Mouse (Mus musculus) cerebellum, adult 18-20 months (tissue): ENCODE results near the gene Ferd3l.

Experiments used
- DNase-seq, 2 experiments: peaks; one replicate each; pipeline ENCODE4 v3.0.0; 2021

The Ferd3l gene

GRCm38 (mm10) chr12:33965661-33966360 lies 37.6 kb downstream of the Ferd3l start:
- no peak for DNase-seq

GRCm38 (mm10) chr12:33966490-33967415 lies 38.5 kb downstream of the Ferd3l start:
- DNase-seq: no peak

DNA sequence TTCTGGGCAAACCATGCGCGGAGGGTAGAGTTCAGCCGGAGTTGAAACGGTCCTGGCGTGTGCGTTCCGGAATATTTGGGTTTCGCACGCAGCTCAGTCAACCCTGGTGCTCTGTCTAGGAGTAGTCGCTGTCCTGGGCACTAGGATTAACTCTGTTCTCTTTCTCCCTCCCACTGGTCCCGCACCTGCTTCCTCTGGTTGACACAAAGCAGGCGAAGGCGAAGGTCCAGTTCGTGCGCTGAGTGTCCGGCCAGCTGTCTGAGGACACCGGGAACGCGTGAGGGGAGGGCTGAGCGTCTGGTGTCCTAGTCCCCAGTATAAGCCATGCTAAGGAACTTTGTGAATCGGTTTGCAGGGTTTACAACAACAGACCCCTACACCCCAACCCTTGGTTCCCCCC lies 39.3 kb downstream of the Ferd3l start:
- DNase-seq: no peak

DNA sequence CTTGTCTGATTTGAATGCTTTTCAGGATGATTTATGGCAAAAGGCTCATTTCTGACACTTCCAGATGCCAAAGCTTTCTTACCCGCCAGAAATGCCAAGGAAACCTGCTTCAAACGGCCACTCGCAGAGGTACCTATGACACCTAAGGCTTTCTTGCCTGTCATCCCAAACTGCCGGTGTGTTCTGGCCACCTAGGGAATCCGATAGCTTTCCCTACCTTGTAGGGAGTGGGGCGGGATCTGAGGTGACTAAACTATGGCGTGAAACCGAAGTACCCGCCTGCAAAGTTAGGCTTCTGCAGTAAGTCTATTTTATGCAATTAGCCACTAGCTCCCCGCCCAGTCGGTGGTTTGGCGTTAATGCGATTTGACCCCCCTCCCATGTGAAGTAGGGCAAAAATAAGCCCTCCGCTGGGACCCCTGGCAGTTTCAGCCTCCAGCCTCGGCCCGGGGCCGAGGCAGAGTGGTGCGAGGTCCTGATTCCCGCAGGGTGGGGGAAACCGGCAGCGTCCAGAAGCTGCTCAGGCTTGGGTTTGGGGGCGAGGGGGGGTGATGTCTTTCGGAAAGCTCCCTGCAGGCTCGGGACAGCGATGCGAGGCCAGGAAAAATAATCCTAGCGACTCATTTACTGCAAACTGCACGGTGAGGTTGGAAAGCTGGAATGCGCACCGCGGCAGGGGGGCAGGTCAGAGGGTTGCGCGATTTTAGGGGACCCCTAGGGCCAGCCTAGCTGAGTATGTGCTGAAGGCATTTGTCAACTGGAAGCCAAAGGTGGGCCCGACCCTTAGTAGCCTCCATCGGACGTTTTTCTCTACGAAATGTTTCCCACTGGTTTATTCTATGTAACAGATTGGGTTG lies 40.0 kb downstream of the Ferd3l start:
- DNase-seq: no peak

DNA sequence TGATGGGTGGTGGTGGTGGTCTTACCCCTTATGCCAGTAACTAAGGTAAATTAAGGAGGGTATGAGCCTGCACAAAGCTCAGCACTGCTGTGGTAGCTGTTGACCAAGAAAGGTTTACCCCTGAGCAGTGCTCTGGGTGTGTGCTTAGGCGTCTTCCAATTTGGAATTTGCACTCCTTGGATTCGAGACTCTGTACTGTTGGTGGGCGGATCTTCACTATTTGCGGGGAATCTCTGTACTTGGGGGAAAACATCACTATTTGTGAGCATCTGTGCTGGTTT lies 40.6 kb downstream of the Ferd3l start:
- no peak for DNase-seq
